Mouse (Mus musculus) cortical plate, adult 2 months (tissue): ENCODE results near the gene Ptprj.

Source experiments
- CTCF ChIP-seq: fragments of 200-500 bp; IDR thresholded peaks from 2 replicates; pipeline ENCODE4 v1.5.1; 2011; ENCODE audit warnings: mild to moderate bottlenecking, control low read depth, low read length; ENCODE audit not compliant: insufficient read depth; ENCODE audit errors: extremely low read depth
- POLR2A ChIP-seq: fragments of 200-500 bp; IDR thresholded peaks from 2 replicates; pipeline ENCODE4 v1.6.1; 2011; ENCODE audit warnings: mild to moderate bottlenecking, low read length, control low read depth; ENCODE audit not compliant: insufficient read depth; ENCODE audit errors: extremely low read depth

- TF ChIP-seq POLR2A: no peak
- TF ChIP-seq CTCF: no peak
These were observed 43.2 kb downstream of the Ptprj start for GRCm38 (mm10) chr2:90537244-90537643.
